Mouse (Mus musculus) MEL (cell line): ENCODE measurements at regions not wholly inside any gene's neighbourhood (a gene's known extent, or its start where the extent isn't known, plus 50 kb on each side); places are given as distances from the start of the nearest gene placed in this dataset.

Experiments
- CHD1 ChIP-seq: IDR thresholded peaks from 2 replicates; pipeline ENCODE4 v1.6.1; 2012; ENCODE audit warnings: low read depth, mild to moderate bottlenecking, inconsistent platforms, low read length, improper control_type of control experiment
- CHD2 ChIP-seq: IDR thresholded peaks from 2 replicates; pipeline ENCODE4 v1.6.1; 2011; ENCODE audit warnings: low read length, improper control_type of control experiment
- CTCF ChIP-seq, 3 experiments: IDR thresholded peaks in 2 of 3; conservative IDR thresholded peaks in 1 of 3; 2 replicates each; pipeline ENCODE4 v1.5.1; 2011 to 2012; ENCODE audit warnings: low read length in 3 of 3, low read depth in 2 of 3, mild to moderate bottlenecking in 2 of 3, improper control_type of control experiment in 1 of 3, inconsistent platforms in 1 of 3, mixed read lengths in 1 of 3, moderate library complexity in 1 of 3; ENCODE audit not compliant: control insufficient read depth in 1 of 3, insufficient read depth in 1 of 3, poor library complexity in 1 of 3, severe bottlenecking in 1 of 3
- EP300 ChIP-seq, 2 experiments: IDR thresholded peaks; 2 replicates each; pipeline ENCODE4 v1.6.1; 2011; ENCODE audit warnings: improper control_type of control experiment in 2 of 2, low read length in 2 of 2, low read depth in 1 of 2, mild to moderate bottlenecking in 1 of 2
- HCFC1 ChIP-seq: IDR thresholded peaks from 2 replicates; pipeline ENCODE4 v1.6.1; 2012; ENCODE audit warnings: low read depth, mild to moderate bottlenecking, inconsistent platforms, low read length, improper control_type of control experiment, moderate library complexity
- JUND ChIP-seq: IDR thresholded peaks from 2 replicates; pipeline ENCODE4 v1.6.1; 2011; ENCODE audit warnings: low read depth, mild to moderate bottlenecking, improper control_type of control experiment, low read length
- KAT2A ChIP-seq: conservative IDR thresholded peaks from 2 replicates; pipeline ENCODE4 v1.6.1; 2012; ENCODE audit warnings: low read depth, low read length, improper control_type of control experiment, inconsistent platforms
- MAFK ChIP-seq: IDR thresholded peaks from 2 replicates; pipeline ENCODE4 v1.6.1; 2011; ENCODE audit warnings: low read depth, mild to moderate bottlenecking, low read length, improper control_type of control experiment, borderline replicate concordance
- MAX ChIP-seq: IDR thresholded peaks from 2 replicates; pipeline ENCODE4 v1.6.1; 2011; ENCODE audit warnings: low read length, improper control_type of control experiment
- MYB ChIP-seq: IDR thresholded peaks from 2 replicates; pipeline ENCODE4 v1.6.1; 2011; ENCODE audit warnings: mild to moderate bottlenecking, low read depth, low read length, improper control_type of control experiment
- POLR2A ChIP-seq, 2 experiments: IDR thresholded peaks; 2 replicates each; pipeline ENCODE4 v1.6.1; 2011 to 2012; ENCODE audit warnings: low read length in 2 of 2, mild to moderate bottlenecking in 2 of 2, control low read depth in 1 of 2, improper control_type of control experiment in 1 of 2, low read depth in 1 of 2, moderate library complexity in 1 of 2; ENCODE audit not compliant: control insufficient read depth in 1 of 2, insufficient read depth in 1 of 2, poor library complexity in 1 of 2
- RAD21 ChIP-seq: IDR thresholded peaks from 2 replicates; pipeline ENCODE4 v1.6.1; 2011; ENCODE audit warnings: mild to moderate bottlenecking, low read depth, low read length, improper control_type of control experiment
- SIN3A ChIP-seq: IDR thresholded peaks from 2 replicates; pipeline ENCODE4 v1.6.1; 2012; ENCODE audit warnings: low read length, improper control_type of control experiment, inconsistent platforms
- ZC3H11A ChIP-seq: IDR thresholded peaks from 2 replicates; pipeline ENCODE4 v1.6.1; 2012; ENCODE audit warnings: low read depth, mild to moderate bottlenecking, inconsistent platforms, low read length, improper control_type of control experiment

- TF ChIP-seq MAFK (no peak), CTCF (IDR thresholded peaks at IDR 0.05 in 2 of 3, conservative IDR thresholded peaks at IDR 0.05 in 1 of 3; ENCODE audit: control insufficient read depth in 1 of 3, insufficient read depth in 1 of 3, low read depth in 2 of 3, low read length in 3 of 3, poor library complexity in 1 of 3, severe bottlenecking in 1 of 3) (no peak), EP300 (IDR thresholded peaks at IDR 0.05; ENCODE audit: low read depth in 1 of 2, low read length in 2 of 2) (no peak), KAT2A (no peak), ZC3H11A (no peak), JUND (no peak), HCFC1 (no peak), CHD2 (no peak), RAD21 (no peak), CHD1 (no peak), POLR2A (IDR thresholded peaks at IDR 0.05; ENCODE audit: control insufficient read depth in 1 of 2, insufficient read depth in 1 of 2, low read depth in 1 of 2, low read length in 2 of 2, poor library complexity in 1 of 2) (no peak), MYB (no peak), MAX (no peak), SIN3A (no peak)
Observed at GRCm38 (mm10) chr11:93655602-93656239, 229.8 kb downstream of the Utp18 start.
